Mouse (Mus musculus): ENCODE measurements at regions not wholly inside any gene's neighbourhood (a gene's known extent, or its start where the extent isn't known, plus 50 kb on each side); places are given as distances from the start of the nearest gene placed in this dataset.
"Not testable (repeated sequence)": the region's sequence is repeated elsewhere in the genome, so short reads cannot be mapped to it uniquely, and the experiment has no call there.

DNA sequence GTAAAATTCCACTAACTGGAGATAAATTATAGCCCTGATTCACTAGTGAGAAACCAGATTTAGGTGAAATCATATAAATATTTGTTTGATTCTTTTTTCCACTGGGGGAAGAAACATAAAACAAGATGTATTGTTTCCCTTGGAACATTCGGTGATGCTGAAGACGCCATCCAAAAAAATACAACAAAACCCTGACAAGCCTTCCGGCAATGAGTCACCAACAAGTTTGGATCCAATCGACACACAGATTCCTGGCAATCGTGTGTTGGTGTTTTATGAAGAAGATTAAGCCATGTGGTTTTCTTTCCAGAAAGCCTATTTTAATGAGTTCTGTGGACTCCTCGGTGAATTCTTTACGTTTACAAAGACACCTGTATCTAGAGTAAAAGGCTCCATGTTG, 157.2 kb upstream of the Supt20 start:
- POLR2A ChIA-PET: no interaction called here
- CTCF ChIA-PET: no interaction called here

DNA sequence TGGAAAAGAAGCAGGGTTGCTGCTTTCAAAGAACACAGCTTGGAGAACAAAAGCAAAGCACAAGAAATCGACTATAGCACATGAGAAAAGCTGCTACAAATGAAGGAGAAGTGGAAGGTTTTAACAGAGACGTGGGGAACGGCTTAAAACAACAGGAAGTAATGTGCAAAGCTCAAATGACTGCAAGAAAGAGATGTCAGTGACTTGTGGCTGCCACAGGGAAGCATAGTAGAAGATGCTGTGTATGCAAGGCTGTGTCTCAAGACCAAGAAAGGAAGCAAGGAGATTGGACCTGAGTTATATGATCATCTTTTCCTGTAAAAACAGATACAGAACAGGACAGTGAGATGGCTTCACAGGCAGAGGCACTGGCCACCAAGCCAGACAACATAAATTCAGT, 154.6 kb upstream of the Supt20 start:
- POLR2A ChIA-PET: no interaction called here
- CTCF ChIA-PET: no interaction called here

DNA sequence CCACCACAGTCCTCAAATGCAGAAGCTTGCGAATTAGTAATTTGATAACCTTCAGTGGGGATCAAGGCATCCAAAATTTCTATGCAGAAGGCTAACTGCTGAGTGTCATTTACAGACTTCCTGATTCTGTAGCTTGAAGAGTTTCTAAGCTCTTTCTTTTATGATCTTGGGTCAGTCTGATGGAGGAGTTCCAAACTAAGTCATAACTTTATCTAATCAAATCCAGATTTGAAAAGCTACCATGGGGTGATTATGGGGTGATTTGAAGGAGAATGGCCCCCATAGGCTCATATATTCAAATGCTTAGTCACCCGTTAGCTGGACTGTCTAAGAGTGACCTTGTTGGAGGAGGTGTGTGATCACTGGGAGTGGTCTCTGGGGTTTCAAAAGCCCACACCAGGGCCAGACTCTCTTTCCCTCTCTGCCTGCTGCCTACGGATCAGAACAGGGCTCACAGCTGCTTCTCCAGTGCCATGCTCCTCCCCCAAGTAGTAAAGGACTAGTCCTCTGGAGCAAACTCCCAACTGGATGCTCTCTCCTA, 152.0 kb upstream of the Supt20 start:
- ChIA-PET POLR2A (no interaction called here), CTCF (no interaction called here)

DNA sequence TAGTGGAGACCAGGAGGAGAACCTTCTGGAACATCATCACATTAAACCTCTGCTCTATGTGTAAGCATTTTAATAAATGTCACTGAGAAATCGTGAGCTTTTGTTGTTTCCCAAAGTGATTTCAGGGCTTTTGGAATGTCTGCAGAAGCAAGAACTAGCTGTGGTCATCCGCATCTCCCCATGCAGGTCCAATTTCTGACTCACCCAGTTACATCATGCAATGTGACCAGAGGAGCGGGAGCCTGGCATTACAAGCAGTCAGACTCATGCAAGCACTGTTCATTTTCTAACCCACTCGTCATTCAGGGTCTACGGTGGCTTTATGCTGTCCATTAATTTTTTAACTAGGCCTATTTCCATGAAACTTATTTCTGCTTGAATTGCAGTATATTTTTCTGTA, 151.2 kb upstream of the Supt20 start:
- CTCF ChIA-PET: interaction anchor here in 1 of 4 experiments (0.6 kb wide), 1 partner anchor 68 kb away, joined by 3 read pairs; no protein-coding TSS in a partner anchor

DNA sequence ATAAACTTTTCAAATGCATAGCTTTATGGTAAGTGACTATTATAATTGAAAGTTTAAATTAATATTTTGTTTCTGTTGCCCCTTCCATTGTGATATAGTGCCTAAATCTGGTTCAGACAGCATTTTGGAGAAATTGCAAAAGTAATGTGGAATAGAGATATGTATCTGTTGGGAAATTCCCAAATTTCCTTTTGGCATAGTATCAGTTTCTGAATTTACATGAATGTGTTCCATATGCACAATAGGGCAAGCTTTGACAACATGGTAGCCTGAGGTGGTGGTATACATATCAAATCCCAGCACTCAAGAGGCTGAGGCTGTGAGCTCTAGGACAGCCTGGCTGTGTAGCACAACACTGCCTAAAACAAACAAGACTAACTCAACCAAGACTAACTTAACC, 147.2 kb upstream of the Supt20 start:
- CTCF ChIA-PET: no interaction called here
- POLR2A ChIA-PET: no interaction called here

More for the DNA sequence above, 151.2 kb upstream of the Supt20 start:
- POLR2A ChIA-PET: no interaction called here

DNA sequence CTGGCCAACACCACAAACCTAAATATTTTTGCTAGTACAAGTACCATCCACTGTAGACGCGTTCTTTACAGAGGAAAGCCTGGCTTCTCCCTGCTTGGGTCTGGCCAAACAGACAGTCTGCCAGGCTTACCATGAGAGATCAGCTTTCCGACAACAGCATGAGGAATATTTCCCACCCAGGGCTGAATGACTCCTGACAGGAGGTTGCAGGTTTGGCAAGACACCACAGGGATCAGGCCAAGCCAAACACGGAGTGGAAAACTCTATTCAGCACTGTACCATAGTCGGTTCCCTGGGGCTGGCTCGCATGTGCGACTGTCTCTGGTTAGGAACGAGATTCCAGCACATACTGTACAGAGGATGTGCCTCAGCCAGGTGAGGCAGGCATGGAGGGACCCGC, 140.7 kb upstream of the Supt20 start:
- CTCF ChIA-PET: no interaction called here
- POLR2A ChIA-PET: no interaction called here

DNA sequence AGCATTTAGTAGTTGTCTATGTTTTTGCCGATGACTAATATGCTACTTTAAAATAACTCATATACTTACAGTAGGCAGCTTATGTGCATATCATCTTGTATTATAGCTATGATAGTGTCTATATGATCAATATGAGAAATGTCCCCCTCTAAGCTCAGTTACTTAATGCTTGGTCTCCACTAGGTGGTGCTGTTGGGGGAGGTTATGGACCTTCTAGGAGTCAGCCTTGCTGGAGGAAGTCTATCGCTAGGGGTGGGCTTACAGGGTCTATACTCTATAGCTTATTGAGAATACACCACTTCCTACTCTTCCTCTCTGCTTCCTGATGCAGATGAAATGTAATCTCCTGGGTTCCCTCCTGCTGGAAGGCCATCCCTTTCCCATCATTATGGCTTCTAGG, 136.7 kb upstream of the Supt20 start:
- ChIA-PET CTCF (interaction anchor here (0.5 to 1.4 kb wide), 14 partner anchors 12 to 585 kb away, joined by 3 to 19 read pairs (median 6); partner anchors contain the start of gene Supt20 (in 1 of the 4)), POLR2A (interaction anchor here in 1 of 4 experiments (0.6 kb wide), 1 partner anchor 137 kb away, joined by 3 read pairs; the partner anchor contains the start of gene Supt20)

DNA sequence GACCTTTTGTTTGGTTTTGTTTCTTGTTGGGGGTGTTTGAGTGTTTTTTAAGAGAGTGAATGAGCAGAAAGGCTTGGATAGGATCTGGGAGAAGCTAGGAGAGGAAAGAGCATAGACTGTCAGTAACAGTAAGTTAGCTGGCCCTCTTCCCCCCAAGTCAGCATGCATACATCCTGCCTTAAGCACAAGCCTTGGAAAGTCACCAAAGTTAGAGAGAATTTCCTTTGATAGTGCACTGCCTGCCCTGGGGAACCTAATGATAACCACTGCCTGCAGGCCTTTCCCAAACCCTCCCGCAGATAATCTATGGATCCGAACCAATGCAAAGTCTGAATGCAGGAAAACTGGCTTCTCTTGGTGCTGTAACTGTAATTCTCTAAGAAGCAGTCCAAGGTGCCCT, 133.6 kb upstream of the Supt20 start:
- POLR2A ChIA-PET: no interaction called here
- CTCF ChIA-PET: no interaction called here

DNA sequence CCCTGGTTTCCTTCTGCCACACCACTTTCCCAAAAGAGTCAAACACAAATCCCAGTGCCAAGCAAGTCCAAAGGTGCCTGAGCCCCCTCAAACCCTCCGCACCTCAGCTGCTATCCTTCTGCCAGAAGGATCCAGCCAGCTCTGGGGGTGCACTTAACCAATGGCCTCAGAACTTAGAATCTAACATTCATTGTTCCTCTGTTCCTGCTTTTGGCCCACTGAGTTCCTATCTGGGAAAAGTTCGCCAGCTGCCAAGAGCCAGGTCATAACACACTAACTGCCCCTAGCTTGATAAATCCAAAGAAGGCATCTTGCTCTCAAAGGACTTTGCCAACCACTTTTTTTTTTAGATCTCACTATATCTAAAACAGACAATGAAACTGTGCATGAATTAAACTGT, 133.1 kb upstream of the Supt20 start:
- ChIA-PET POLR2A (no interaction called here), CTCF (no interaction called here)

DNA sequence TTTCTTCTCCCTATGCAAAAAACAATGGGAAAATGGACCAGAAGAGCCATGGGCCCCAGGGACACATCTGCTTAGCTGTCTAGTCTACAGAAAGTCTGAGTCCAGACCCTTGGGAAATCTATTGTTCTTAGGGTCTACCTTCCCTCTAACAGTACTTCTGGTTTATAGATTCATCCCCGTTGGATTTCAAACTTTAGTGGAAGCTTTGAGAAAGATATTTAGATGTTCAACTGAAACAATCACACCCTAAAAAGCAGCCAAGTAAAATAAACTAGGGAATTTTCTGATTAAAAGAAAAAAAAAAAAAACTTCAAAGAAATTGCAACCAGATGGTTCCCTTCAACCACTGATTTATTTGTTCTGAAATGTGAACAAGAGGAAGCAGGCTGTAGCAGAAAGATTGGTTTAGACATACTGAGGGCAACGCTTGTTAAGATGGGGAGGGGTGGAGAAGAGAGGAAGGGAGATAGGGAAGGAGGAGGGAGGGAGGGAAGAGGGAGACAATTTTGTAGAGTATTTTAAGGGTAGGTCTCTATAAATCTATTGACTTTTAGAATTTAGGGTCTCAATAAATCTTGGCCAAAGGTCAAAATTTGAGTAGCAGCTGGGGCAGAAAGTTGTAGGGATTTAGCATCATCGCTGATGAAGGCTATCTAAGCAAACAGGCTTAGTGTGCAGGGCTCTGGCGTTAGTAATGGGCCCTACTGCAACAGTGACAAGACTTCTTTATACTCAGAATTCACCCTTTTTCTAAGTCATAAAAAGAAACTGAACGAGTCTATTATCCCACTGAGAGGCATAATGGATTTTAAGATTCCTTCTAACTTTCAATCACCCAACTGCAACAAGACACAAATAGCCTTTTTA, 132.3 kb upstream of the Supt20 start:
- ChIA-PET CTCF (interaction anchor here in 1 of 4 experiments (1.0 kb wide), 1 partner anchor 10 kb away, joined by 3 read pairs; no protein-coding TSS in a partner anchor), POLR2A (no interaction called here)

DNA sequence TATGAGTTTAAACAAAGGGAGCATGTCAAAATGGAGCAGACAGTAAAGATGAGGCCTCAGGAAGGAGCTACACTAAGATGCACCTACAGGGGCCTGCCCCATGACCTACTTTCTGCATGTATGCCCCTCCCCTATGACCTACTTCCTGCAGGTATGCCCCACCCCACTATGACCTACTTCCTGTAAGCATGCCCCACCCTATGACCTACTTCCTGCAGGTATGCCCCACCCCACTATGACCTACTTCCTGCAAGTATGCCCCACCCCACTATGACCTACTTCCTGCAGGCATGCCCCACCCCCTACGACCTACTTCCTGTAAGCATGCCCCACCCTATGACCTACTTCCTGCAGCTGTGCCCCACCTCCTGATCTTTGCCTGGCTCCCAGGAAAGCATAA, 125.3 kb upstream of the Supt20 start:
- POLR2A ChIA-PET: no interaction called here
- CTCF ChIA-PET: no interaction called here

DNA sequence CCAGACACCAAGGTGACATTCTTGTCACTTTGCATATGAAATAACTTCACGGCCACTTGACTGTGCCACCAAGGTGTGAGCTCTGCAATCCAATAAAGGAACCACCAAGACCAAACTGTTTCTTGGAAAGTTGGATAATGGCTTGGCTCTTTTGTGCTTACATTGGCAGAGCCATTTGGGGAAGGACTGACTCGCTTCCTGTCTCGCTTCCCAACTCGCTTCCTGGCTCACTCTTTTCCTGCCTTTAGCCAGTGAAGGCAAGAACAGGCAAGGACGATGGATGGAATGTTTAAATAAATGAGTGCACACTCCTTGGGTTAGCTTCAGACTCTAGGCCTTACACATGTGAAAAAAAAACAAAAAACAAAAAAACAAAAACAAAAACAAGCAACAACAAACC, 124.5 kb upstream of the Supt20 start:
- ChIA-PET CTCF (interaction anchor here in 1 of 4 experiments (0.6 kb wide), 1 partner anchor 125 kb away, joined by 3 read pairs; the partner anchor contains the start of gene Supt20), POLR2A (interaction anchor here in 1 of 4 experiments (1.1 kb wide), 1 partner anchor 126 kb away, joined by 3 read pairs; no protein-coding TSS in a partner anchor)

DNA sequence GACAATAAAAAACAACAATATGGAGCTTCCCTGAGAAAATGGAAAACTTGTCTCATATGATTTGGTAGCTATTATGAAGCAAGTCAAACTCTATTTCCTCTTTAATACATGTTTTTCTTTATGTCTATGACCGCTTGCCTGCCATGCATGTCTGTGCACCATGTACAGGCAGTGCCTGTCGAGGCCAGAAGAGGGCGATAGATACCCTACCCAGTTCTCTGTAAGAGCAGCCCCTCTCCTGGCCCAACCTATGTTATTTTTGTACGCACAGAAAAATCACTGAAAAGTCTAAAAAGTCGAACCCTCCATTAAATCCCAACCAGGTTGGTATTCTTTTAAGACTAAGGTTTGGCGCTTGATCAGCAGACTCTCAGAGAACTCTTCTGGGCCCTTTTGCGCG, 122.1 kb upstream of the Supt20 start:
- POLR2A ChIA-PET: no interaction called here
- CTCF ChIA-PET: interaction anchor here in 1 of 4 experiments (1.0 to 2.4 kb wide), 2 partner anchors 9 to 15 kb away, joined by 3 to 7 read pairs; no protein-coding TSS in a partner anchor

DNA sequence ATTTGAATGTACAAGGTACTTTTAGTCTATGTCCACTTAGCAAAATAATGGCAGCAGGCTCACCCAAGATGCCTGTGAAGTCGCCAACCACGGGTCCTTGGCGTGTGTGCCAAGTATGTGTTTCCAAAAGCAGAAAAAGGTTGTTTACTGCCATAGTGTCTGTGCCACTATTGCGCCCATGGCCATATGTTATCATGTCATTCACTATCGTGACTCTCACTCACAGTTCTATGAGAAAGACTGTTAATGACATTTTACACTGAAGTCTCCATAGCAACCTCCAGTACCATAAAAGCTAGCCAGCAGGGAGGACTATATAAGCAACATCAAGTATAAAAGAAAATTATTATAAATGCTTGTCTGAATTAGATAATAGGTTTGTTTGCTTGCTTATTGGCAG, 114.8 kb upstream of the Supt20 start:
- ChIA-PET POLR2A (no interaction called here), CTCF (no interaction called here)

DNA sequence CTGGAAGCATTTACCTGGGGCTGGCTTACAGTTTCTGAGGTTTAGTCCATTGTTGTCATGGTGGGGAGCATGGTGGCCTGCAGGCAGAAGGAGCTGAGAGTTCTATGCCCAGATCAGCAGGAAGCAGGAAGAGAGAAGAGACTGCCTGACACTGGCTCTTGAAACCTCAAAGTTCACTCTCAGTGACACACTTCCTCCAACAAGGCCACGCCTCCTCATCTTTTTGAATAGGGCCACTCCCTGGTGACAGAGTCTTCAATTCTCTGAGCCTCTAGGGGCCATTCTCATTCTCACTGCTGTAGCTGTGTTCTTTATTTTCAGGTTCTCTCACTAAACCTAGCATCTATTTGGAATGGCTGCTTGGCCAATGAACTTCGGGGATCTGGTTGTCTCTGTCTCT, 113.2 kb upstream of the Supt20 start:
- ChIA-PET CTCF (no interaction called here), POLR2A (interaction anchor here in 2 of 4 experiments (0.8 to 1.1 kb wide), 2 partner anchors 55 to 113 kb away, joined by 3 read pairs; partner anchors contain the start of gene Supt20 (in 1 of the 2))

DNA sequence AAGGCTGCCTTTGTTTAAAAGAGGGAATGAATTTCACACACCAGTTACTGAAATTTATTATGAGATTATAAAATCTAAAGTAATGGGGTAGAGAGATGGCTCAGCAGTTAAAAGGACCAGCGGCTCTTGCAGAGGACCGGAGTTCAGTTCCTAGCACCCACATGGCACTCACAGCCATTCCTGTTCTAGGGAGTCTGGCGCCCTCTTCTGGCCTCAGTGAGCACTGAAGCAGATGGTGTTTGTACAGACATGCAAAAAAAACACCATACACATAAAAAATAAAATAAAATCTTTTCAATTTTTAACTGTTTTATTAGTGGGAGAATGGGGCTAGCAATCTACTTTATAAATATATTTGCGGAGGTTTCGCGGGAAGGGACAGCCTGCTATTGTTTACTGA, 112.3 kb upstream of the Supt20 start:
- ChIA-PET CTCF (no interaction called here), POLR2A (interaction anchor here in 1 of 4 experiments (1.1 kb wide), 1 partner anchor 54 kb away, joined by 3 read pairs; no protein-coding TSS in a partner anchor)

DNA sequence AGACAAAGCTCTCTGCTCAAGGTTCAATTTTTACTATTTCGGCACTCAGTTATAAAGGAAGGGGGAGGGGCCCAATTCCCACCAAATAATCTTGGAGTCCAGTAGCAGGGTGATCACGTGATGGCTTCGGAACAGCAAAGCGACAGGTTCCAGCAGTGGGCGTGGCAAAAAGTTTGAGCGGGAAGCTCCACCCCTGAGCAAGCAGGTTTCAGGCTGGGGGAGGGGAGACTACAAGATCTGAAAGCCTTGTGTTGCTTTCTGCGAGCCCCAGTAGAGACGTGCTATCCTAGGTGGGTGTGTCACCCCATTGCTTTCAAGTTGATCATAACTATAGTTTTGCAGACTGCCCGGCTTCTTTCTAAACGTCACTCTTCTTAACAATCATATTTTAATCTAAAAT, 106.8 kb upstream of the Supt20 start:
- POLR2A ChIA-PET: not testable (repeated sequence)
- CTCF ChIA-PET: interaction anchor here in 2 of 4 experiments (1.0 to 1.4 kb wide), 2 partner anchors 11 to 30 kb away, joined by 3 read pairs; no protein-coding TSS in a partner anchor

DNA sequence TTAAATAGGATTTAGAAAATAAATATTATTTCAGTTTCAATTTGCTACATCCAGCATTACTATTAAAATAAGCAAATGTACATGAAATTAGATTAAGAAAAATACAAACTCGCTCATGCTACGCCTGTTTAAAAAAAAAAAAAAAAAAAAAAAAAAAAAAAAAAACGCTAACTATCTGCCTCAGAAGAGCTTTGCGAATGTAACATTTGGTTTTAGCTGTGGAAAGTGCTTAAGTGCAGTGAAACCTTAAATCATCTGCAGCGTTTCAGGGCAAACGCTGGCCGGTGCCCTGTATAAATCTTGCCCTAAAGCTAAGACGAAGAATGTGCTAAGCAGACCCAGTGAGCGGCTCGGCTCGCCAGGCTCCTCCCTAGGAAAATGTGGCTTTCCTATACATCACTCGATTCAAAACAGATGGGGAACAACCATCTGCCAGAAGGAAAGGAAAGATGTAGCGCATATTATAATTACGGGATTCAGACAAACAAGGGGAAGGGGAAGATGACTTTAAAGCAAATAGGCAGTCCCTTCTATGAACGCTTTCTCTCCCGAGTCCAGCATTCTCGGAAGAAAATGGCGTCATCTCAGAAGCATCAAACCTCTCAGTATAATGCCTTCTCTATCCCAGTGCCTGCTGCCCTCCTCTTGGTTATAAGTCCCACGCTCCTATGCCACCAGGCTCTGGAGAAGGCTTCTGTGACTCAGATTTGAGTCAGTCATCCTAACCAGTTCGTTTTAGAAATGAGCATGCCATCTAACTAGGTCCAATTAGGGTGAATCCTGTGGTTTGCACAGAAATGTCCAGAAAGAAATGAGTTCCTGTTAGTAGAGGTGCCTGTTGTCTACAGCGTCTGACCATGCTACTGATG, 105.2 kb upstream of the Supt20 start:
- CTCF ChIA-PET: interaction anchor here in 1 of 4 experiments (0.6 kb wide), 1 partner anchor 31 kb away, joined by 7 read pairs; no protein-coding TSS in a partner anchor
- POLR2A ChIA-PET: no interaction called here

DNA sequence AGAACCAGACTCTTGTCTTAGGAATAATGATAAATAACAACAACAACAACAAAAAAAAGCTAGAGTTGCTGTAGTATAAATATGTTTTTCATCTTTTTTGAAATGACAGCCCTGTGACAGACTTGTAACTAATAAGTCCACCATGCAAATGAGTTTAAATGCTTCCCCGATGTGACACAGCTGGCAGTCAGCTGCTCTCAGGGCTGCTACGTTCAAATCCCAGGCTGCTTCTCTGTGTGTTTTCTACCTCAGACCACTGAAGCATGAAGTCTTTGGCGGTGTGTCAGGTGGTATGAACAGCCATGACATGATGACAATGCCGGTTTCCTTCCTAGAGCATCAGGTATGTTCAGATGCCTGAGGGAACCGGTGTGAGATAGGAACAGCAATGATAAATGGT, 104.4 kb upstream of the Supt20 start:
- ChIA-PET CTCF (no interaction called here), POLR2A (no interaction called here)

DNA sequence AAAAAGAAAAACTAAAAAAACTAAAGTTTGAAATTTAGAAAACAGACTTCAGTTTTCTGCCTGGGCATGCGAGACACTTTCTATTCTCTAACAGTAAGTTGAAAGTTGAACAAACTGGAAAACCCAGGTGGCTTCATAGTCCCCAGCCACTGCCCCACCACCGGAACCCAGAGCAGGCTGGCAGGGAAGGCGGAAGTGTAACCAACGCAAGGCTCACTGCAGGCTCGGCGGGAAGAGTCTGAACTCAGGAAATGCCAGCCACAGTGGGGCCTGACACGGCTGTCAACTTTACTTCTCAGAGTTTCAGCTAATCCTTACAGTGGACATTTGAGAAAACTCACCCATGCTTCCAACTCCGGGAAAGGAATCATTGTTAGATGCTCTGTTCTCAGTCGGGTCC, 102.6 kb upstream of the Supt20 start:
- ChIA-PET CTCF (interaction anchor here in 1 of 4 experiments (1.3 kb wide), 1 partner anchor 34 kb away, joined by 3 read pairs; no protein-coding TSS in a partner anchor), POLR2A (interaction anchor here in 2 of 4 experiments (0.7 to 0.8 kb wide), 2 partner anchors 18 to 940 kb away, joined by 3 to 4 read pairs; no protein-coding TSS in a partner anchor)

Data from embryonic stem cell, embryonic (primary cell).